Comparison of ENCODE assay signal across 8 mouse cellular contexts in genomic region chr5:122372192-122372769, GRCm38 (mm10). TPM values are rescaled to one million over a fixed set of nuclear protein-coding genes. Genes with fewer than 3 reads are reported as not detected.
DNase-seq lines count a peak whose midpoint lies in the region; ATAC-seq lines count a peak whose summit lies in the region.

TSS of gene Fam216a (minus strand) at chr5:122372364.

- WGBS in forebrain, embryonic 14.5 days = under 1% methylated on average over 52 of the region's 53 CpGs
- WGBS in neural tube, embryonic 15.5 days = 0% methylated on average over 53 of the region's 53 CpGs

- H3K9me3 ChIP-seq in forebrain, embryonic 14.5 days (replicated peaks; ENCODE audit: control insufficient read depth, low read length) = no peaks in the 10 kb centered on the region
- no peaks in the 10 kb centered on the region for H3K9me3 ChIP-seq in neural tube, embryonic 15.5 days (replicated peaks)

- H3K36me3 ChIP-seq in forebrain, embryonic 14.5 days (ENCODE audit: control insufficient read depth, insufficient read depth, low read length) = peaks cover 28% of the 10 kb centered on the region
- H3K36me3 ChIP-seq in neural tube, embryonic 15.5 days = peaks cover 31% of the 10 kb centered on the region

- H3K4me1 ChIP-seq in forebrain, embryonic 14.5 days (ENCODE audit: control insufficient read depth, insufficient read depth, low read length) = peaks cover 8% of the 10 kb centered on the region
- H3K4me1 ChIP-seq in neural tube, embryonic 15.5 days = peaks cover 27% of the 10 kb centered on the region

- peak within 1 kb of the TSS; percentile 68 for H3K4me2 ChIP-seq in forebrain, embryonic 14.5 days (ENCODE audit: low read length)
- peak within 1 kb of the TSS; percentile 75 for H3K4me2 ChIP-seq in neural tube, embryonic 15.5 days

- H3K9ac ChIP-seq in forebrain, embryonic 14.5 days (ENCODE audit: low read length) = peak within 1 kb of the TSS; percentile 87
- H3K9ac ChIP-seq in neural tube, embryonic 15.5 days (replicated peaks) = peak within 1 kb of the TSS; percentile 76

- no peaks in the 10 kb centered on the region for H3K27me3 ChIP-seq in forebrain, embryonic 14.5 days (replicated peaks; ENCODE audit: control insufficient read depth, insufficient read depth, low read length)
- no peaks in the 10 kb centered on the region for H3K27me3 ChIP-seq in neural tube, embryonic 15.5 days (replicated peaks)

- peak within 1 kb of the TSS; percentile 96 for H3K27ac ChIP-seq in forebrain, embryonic 14.5 days (ENCODE audit: low read depth, low read length)
- H3K27ac ChIP-seq in neural tube, embryonic 15.5 days (replicated peaks) = peak within 1 kb of the TSS; percentile 95

- DNase-seq in ES-CJ7 (ENCODE audit: low read depth, low spot score) = peak; percentile 100
- peak; percentile 98 for DNase-seq in cerebellum, adult 11 months
- DNase-seq in forebrain, embryonic 14.5 days (ENCODE audit: low spot score) = peak; percentile 100
- peak; percentile 98 for DNase-seq in heart, postnatal 14 days
- DNase-seq in layer of hippocampus, adult 11-12 months (ENCODE audit: low spot score) = peak; percentile 99
- DNase-seq in lung, adult 18-20 months = peak; percentile 99
- DNase-seq in testis, postnatal 14 days (ENCODE audit: low spot score) = peak; percentile 99

- H3K4me3 ChIP-seq in forebrain, embryonic 14.5 days (ENCODE audit: low read depth, low read length) = peak within 1 kb of the TSS; percentile 71
- H3K4me3 ChIP-seq in neural tube, embryonic 15.5 days (replicated peaks) = peak within 1 kb of the TSS; percentile 70

- intact Hi-C loops in heart, postnatal 14 days (cut with DNase I) = loop anchor here (10.0 kb wide), 1 partner anchor 237 kb away; no protein-coding TSS in a partner anchor

- ATAC-seq in forebrain, embryonic 14.5 days = peak; percentile 95
- peak; percentile 94 for ATAC-seq in neural tube, embryonic 15.5 days (ENCODE audit: low FRiP score)

RNA-seq across cellular contexts. Expression of gene Fam216a, which starts in this region (rescaled TPM):
- polyA plus RNA-seq in forebrain, embryonic 14.5 days (2014; fragmentation: Nextera tagmentation; extraction: Ambion mirVana) = 146 and 157 TPM in 2 replicates
- total RNA-seq in heart, postnatal 14 days (2021) = 10 to 100 TPM; 15.1 to 16.5 TPM
- polyA plus RNA-seq in neural tube, embryonic 15.5 days (2015; fragmentation: Nextera tagmentation; extraction: Ambion mirVana) = 133 and 152 TPM in 2 replicates

Comparison
In these comparisons a context has a peak if more than half of its experiments do, and no peak if none do; other contexts are left out.
1. Peak in every context shown above with its lines: DNase-seq, ATAC-seq, H3K4me3 ChIP-seq and H3K27ac ChIP-seq.